Mouse (Mus musculus) CD4-positive, CD25-positive, alpha-beta regulatory T cell, adult 2 months (primary cell): ENCODE data around the gene Slc37a1.
"Not testable (repeated sequence)": the region's sequence is repeated elsewhere in the genome, so short reads cannot be mapped to it uniquely, and the experiment has no call there.

Experiments used
- DNase-seq: peaks from one replicate; pipeline ENCODE4 v3.0.0-alpha.2; 2012; ENCODE audit warnings: low read depth, low spot score

Slc37a1 gene

DNA sequence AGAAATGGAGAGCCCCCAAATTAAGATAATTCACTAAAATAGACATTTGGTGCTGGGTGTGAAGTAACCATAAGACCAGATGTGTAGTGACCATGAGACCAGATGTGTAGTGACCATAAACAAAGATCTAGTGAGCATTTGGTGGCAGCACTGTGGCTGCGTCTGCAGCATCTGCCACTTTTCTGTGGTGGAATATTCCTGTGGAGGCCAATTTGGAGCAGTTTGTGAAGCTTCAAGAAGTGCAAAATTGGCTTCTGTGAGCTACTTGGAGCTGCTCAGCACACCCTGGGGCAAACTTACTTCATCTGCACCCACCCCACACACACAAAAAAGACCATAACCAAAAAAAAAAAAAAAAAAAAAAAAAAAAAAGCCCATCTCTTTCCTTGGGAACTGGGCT is 18.6 kb upstream of the Slc37a1 start:
- DNase-seq = no peak

DNA sequence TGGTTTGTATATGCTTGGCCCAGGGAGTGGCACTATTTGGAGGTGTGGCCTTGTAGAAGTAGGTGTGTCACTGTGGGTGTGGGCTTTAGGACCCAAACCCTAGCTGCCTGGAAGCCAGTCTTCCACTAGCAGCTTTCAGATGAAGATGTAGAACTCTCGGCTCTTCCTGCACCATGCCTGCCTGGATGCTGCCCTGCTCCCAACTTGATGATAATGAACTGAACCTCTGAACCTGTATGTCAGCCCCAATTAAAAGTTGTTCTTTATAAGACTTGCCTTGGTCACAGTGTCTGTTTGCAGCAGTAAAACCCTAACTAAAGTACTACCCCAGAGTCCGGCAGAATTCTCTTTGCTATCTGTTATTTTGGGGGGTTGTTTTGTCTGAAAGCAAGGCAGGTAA is 16.8 kb upstream of the Slc37a1 start:
- no peak for DNase-seq

DNA sequence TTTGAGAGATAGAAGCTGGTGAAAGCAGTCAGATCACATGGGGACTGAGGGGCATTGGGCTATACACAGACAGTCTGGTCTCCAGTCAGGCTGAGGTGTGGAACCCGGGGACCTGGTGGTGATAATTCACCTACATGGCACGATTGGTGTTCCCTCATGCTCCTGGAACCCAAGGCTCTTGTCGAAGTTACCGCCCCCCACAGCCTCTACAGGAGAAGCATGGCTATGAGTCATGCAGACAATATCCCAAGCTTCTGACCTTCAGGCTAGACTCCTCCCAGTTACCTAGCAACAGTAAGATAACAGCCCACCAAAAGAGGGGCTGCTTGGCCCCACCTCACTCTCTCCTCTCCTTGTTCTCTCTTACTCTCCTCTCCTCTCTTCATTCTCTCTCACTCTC is 16.3 kb upstream of the Slc37a1 start:
- no peak for DNase-seq

- DNase-seq = not testable (repeated sequence)
Measured at GRCm38 (mm10) chr17:31270736-31271135, 15.9 kb upstream of the Slc37a1 start.

- DNase-seq = no peak
Measured at GRCm38 (mm10) chr17:31271136-31271851, 15.3 kb upstream of the Slc37a1 start.

- no peak for DNase-seq
Measured at GRCm38 (mm10) chr17:31272416-31273165, 14.0 kb upstream of the Slc37a1 start.

GRCm38 (mm10) chr17:31273631-31274030 is 13.0 kb upstream of the Slc37a1 start:
- no peak for DNase-seq

GRCm38 (mm10) chr17:31275181-31275580 is 11.4 kb upstream of the Slc37a1 start:
- peak; percentile 49 for DNase-seq

- no peak for DNase-seq
Measured at GRCm38 (mm10) chr17:31276207-31276921, 10.2 kb upstream of the Slc37a1 start.

DNA sequence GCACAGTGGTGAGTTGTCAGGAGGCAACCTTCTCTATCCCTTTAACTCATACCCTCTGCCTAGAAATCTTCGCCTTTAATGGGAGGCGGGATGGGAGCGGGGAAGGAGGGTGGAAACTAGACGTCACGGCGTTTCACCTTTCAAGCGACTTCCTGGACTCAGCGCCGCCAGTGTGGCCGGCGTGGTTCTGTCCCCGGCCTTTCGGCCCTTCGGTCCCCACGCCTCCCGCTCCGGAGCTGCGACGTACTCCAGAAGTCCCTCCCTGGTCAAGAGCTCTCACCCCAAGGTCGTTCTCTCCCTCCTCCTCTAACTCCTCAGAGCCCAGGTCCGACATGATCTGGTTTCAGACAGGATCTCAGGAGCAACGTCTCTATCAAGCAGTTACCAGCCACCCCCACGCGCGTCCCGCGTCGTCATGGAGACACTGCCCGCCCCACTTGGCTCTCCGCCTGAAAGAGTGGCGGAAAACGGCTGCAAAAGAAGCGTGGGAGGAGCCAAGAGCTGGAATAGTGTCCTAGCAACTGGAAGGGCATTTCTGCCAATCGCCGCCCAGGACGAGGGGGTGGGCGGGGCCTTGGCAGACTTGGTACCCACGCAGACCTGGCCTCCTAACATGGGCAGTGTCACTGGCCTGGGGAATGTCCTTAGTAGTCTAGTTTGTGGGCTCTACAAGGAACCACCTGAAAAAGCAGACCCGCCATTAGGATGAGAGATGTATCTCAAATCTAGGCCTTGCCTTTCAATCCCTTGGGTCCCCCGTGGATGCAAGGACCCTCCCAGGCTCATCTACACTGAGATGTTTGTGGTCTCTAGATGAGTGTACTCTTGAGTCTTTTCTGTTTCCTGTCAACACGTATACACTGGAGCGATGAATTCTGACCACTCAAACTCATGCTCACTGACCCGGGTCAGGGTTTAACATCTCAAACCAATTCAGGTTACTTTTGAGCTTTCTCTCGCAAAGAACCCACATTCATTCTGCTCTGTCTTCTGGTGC is 9.4 kb upstream of the Slc37a1 start, which contains the start of gene Rsph1:
Gene Rsph1 (minus strand): TSS at position 462 of the 997 bp plus-strand sequence.
- peak; percentile 92 for DNase-seq

DNA sequence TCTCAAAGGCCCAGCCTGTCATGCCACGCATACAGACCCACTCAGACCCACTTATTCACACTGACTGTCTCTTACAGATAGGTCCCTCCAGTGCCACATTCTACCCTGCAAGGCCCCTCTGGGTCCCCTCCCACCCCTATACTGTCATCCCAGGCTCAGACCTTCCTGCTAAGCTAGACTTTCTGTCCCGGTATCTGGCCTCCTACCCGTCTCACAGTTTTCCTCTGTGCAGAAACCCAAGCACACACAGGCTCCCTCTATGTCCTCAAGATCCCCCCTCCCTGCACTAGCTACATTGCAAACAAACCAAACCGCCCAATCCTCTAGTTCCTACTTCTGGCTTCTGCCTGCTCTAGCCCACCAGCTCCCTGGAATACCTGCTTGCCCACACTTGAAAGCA is 8.7 kb upstream of the Slc37a1 start:
- DNase-seq = no peak

- DNase-seq = no peak
Measured at GRCm38 (mm10) chr17:31279541-31279940, 7.1 kb upstream of the Slc37a1 start.

DNA sequence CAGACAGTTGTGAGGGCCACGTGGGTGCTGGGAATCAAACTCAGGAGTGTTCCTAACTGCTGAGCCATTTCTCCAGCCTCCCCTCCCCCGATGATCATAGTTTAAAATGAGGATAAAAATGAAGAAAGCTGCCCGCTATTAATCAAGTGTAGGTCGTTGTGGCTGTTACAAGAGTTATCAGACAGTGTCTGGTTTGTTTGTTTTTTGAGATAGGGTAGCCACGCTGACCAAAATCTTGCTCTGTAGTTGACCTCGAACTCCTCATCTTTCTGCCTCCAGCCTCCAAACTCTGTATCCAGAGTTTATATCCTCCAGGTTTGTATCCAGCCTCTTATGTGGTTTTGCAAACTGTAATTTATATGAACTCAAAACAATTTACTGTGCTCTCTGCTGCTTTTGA is 6.3 kb upstream of the Slc37a1 start:
- no peak for DNase-seq

DNA sequence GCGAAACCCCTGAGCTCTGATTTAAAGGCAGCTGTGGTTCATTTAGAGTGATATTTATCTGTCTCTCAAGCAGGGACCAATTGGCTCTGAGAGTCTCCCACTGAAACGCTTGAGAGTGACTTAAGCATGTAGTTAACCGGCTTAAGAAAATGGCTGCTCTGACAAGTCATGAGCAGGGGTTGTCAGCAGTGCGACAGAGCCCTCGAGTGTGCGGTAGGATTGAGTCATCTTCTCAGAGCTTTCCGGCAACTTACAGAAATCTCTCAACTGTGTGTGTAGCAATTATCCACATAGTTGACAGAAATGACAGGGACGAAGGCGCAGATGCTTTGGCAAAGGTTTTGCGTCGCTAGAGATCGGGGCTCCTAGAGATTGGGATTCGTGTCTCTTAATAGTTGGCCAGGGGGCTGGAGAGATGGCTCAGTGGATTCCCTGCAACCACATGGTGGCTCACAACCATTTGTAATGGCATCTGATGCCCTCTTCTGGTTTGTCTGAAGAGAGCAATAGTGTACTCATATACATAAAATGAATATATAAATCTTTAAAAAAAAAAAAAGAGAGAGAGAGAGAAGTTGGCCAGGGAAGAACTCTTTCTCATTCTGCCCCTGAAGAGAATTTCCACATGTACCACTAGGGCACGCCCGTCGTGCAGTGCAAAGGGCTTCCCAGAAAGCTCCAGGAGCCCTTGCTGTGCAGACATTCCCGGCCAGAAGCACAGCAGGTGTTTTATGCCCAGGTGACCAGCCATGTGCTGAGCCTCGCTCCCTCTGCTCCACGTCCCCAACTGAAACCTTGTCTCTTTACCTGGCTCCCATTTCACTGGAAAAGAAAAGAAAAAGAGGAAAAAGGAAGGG is 4.5 kb upstream of the Slc37a1 start:
- no peak for DNase-seq

- DNase-seq = no peak
Measured at GRCm38 (mm10) chr17:31282687-31283053, 3.9 kb upstream of the Slc37a1 start.

DNA sequence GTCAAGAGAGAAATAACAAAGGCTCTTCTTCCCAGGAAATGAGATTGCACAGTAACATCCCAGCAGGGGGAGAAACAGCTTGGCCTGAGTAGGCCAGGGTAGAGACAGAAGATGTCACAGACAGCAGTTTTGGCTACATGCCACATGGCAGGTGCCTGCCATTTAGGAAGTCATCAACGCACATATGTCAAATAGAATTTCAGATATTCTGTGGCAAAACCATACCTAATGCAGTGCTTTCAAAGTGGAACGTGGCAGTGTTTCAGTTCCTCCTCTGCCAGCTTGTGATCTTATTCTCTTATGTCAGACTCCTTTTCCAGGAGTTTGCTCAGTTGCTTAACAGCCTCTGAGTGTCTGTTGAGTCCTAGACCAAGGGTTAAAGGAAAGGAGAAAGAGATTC is 725 bp upstream of the Slc37a1 start:
- no peak for DNase-seq

DNA sequence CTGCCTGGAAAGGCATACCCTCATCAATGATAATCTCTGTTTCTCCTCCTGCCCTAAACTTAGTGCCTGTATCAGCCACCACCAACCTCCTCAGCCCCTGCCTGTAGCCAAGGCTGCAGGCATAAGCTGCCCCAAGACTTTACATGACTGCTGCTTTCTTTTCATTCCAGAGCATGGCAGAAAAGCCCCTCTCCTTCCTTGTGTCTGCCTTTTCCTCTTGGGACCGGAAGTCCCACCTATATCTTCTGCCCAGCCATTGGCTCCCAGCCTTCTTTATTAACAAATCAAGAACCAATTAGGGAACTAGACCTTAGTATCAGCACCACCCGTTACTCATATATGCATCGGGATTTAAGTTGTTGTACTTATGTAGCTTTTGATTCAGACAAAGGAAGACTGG is 624 bp downstream of the Slc37a1 start:
- no peak for DNase-seq

- no peak for DNase-seq
Measured at GRCm38 (mm10) chr17:31288999-31289726, 2.6 kb downstream of the Slc37a1 start.

GRCm38 (mm10) chr17:31290311-31290710 is 3.7 kb downstream of the Slc37a1 start:
- no peak for DNase-seq

- no peak for DNase-seq
Measured at GRCm38 (mm10) chr17:31290859-31291258, 4.3 kb downstream of the Slc37a1 start.
